Mouse (Mus musculus): ENCODE data around the gene Cyb5r4. TPM values are rescaled to one million over a fixed set of nuclear protein-coding genes. Genes with fewer than 3 reads are reported as not detected.

The Cyb5r4 gene
- polyA plus RNA-seq, 1 experiment from 2014 or later: 42.6 TPM

DNA sequence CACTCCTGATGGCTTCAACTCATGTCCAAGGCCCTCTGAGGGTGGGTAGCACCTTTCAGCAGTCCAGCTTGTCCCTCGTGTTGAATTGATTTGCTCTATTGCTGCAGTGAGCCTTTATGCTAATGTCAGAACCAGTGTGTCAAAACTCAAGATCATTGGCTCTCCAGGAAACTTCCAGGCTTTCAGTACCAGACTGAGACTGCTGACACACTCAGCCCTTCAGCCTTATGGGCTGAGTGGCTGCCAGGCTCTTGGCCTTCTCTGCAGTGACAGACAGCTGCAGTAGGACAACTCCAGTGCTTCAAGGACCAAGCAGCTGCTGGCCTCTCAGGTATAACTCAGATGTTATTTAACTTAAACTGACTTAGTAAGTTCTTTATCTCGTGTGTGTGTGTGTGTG is 57.7 kb downstream of the Cyb5r4 start:
- DNase-seq (ENCODE audit: low spot score) (no peak), ATAC-seq (no peak)
- Histone ChIP-seq H3K27ac (ENCODE audit: low read length) (no peak overlapping the region), H3K9ac (replicated peaks; ENCODE audit: low read depth) (no peak overlapping the region), H3K4me3 (ENCODE audit: low read depth, low read length) (no peak overlapping the region), H3K27me3 (replicated peaks; ENCODE audit: insufficient read depth, low read length) (no peaks in the 10 kb centered on the region), H3K4me1 (ENCODE audit: insufficient read depth, low read depth, low read length) (no peaks in the 10 kb centered on the region), H3K36me3 (ENCODE audit: insufficient read depth, low read length) (no peaks in the 10 kb centered on the region), H3K9me3 (ENCODE audit: low read length) (no peaks in the 10 kb centered on the region), H3K4me2 (replicated peaks; ENCODE audit: low read depth, low read length) (no peak overlapping the region)
- TF ChIP-seq EP300 (IDR thresholded peaks at IDR 0.05) (no peak), CTCF (IDR thresholded peaks at IDR 0.05) (no peak)
- WGBS: 64% methylated on average over 2 of the region's 2 CpGs

DNA sequence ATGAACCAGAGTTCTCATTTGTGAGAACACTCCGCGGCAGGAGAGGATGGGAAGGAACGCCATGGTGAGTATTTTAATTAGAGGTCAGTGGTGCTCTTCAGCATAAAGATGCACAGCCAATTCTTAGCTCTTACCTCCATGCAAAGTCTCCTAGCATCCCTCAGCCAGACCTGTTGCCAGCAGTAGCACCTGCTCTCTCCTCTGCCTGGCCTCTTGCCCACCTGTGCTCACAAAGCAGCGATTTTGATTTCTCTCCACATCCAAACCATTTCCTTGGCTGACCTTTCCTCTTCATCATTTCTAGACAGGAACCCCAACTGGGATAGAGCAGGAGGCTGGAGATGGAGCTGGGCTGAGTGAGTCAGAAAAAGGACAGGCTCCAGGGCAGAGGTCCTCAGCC is 65.2 kb downstream of the Cyb5r4 start:
- H3K4me1 ChIP-seq (ENCODE audit: insufficient read depth, low read depth, low read length): no peaks in the 10 kb centered on the region
- DNase-seq (ENCODE audit: low spot score) (no peak), ATAC-seq (no peak)
- WGBS: 74% methylated on average over 4 of the region's 4 CpGs
- H3K9me3 ChIP-seq (ENCODE audit: low read length): no peaks in the 10 kb centered on the region
- no peak overlapping the region for H3K4me2 ChIP-seq (replicated peaks; ENCODE audit: low read depth, low read length)
- no peaks in the 10 kb centered on the region for H3K36me3 ChIP-seq (ENCODE audit: insufficient read depth, low read length)
- H3K27me3 ChIP-seq (replicated peaks; ENCODE audit: insufficient read depth, low read length): no peaks in the 10 kb centered on the region
- TF ChIP-seq CTCF (IDR thresholded peaks at IDR 0.05): no peak
- no peak for TF ChIP-seq EP300 (IDR thresholded peaks at IDR 0.05)
- no peak overlapping the region for H3K9ac ChIP-seq (replicated peaks; ENCODE audit: low read depth)
- no peak overlapping the region for H3K27ac ChIP-seq (ENCODE audit: low read length)
- H3K4me3 ChIP-seq (ENCODE audit: low read depth, low read length): no peak overlapping the region

DNA sequence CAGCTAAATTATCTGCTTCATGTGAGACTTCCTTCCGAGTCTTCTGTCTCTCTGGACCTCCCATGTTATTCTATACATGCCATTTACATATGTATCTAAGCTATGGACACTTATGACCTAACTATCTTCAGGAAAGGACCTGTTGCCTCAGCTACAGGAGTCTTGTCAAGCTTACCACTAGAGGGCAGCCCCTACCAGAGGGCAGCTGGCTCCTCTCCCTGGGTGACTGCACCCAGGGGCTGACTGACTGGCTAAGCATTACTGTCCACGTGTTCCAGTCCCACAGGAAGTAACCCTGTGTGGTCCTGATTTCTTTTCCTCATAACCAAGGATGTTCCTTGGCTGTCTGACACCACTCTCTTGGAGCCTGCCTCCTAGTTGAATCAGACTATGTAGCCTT is 76.2 kb downstream of the Cyb5r4 start:
- 49% methylated on average over 2 of the region's 2 CpGs for WGBS
- no peaks in the 10 kb centered on the region for H3K27me3 ChIP-seq (replicated peaks; ENCODE audit: insufficient read depth, low read length)
- ATAC-seq: no peak
- H3K4me1 ChIP-seq (ENCODE audit: insufficient read depth, low read depth, low read length): no peaks in the 10 kb centered on the region
- no peak overlapping the region for H3K4me3 ChIP-seq (ENCODE audit: low read depth, low read length)
- peak; percentile 10 for DNase-seq (ENCODE audit: low spot score)
- no peak overlapping the region for H3K27ac ChIP-seq (ENCODE audit: low read length)
- peak; percentile 54 for TF ChIP-seq CTCF (IDR thresholded peaks at IDR 0.05)
- TF ChIP-seq EP300 (IDR thresholded peaks at IDR 0.05): no peak
- H3K9ac ChIP-seq (replicated peaks; ENCODE audit: low read depth): no peak overlapping the region
- no peaks in the 10 kb centered on the region for H3K9me3 ChIP-seq (ENCODE audit: low read length)
- H3K36me3 ChIP-seq (ENCODE audit: insufficient read depth, low read length): no peaks in the 10 kb centered on the region
- H3K4me2 ChIP-seq (replicated peaks; ENCODE audit: low read depth, low read length): no peak overlapping the region

DNA sequence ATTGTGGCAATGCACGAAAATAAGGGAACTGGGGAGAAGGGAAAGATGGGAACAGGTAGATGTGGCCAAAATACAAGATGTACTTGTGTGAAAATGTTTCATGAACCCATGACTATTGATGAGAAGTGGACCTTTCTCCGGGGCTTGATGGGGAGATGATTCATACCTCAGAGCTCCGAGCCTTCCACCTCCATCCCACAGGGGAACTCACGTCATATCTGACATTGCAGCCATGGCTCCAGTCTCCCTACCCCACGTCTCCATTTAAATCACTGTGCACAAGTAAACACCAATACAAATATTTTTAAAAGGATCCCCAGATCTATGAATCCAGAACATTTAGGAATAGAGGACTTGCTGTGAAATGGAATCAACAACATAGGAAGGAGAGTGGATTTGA is 93.2 kb downstream of the Cyb5r4 start:
- Histone ChIP-seq H3K4me2 (replicated peaks; ENCODE audit: low read depth, low read length) (no peak overlapping the region), H3K36me3 (ENCODE audit: insufficient read depth, low read length) (no peaks in the 10 kb centered on the region), H3K4me3 (ENCODE audit: low read depth, low read length) (no peak overlapping the region), H3K4me1 (ENCODE audit: insufficient read depth, low read depth, low read length) (no peaks in the 10 kb centered on the region), H3K9me3 (ENCODE audit: low read length) (no peaks in the 10 kb centered on the region), H3K27me3 (replicated peaks; ENCODE audit: insufficient read depth, low read length) (no peaks in the 10 kb centered on the region), H3K9ac (replicated peaks; ENCODE audit: low read depth) (no peak overlapping the region), H3K27ac (ENCODE audit: low read length) (no peak overlapping the region)
- ATAC-seq (no peak), DNase-seq (ENCODE audit: low spot score) (no peak)
- WGBS: 73% methylated on average over 5 of the region's 5 CpGs
- TF ChIP-seq EP300 (IDR thresholded peaks at IDR 0.05) (no peak), CTCF (IDR thresholded peaks at IDR 0.05) (no peak)

DNA sequence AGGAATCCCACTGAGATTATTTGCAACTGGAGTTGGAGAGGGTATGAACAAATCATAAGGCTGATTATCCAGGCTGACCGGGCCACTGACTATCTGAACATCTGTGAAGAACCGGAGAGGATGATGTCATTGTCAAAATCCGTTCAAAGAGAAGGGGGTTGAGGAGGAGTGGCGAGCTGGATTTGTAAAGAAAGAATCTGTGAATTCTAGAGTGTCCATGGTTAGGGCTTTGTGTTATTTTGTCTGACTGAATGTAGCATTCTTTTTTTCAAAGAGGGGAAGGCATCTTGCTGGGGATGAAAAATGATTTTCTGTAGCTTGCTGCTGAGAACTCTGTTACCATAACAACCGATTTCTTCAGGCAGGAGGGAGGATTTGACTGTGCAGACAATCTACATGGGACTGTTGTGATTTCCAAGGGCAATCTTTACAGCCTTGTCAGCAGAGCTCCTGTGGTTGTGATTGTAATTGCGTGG is 93.7 kb downstream of the Cyb5r4 start:
- DNase-seq (ENCODE audit: low spot score) (no peak), ATAC-seq (no peak)
- no peak overlapping the region for H3K27ac ChIP-seq (ENCODE audit: low read length)
- no peaks in the 10 kb centered on the region for H3K4me1 ChIP-seq (ENCODE audit: insufficient read depth, low read depth, low read length)
- TF ChIP-seq CTCF (IDR thresholded peaks at IDR 0.05): no peak
- no peak for TF ChIP-seq EP300 (IDR thresholded peaks at IDR 0.05)
- H3K9me3 ChIP-seq (ENCODE audit: low read length): no peaks in the 10 kb centered on the region
- no peak overlapping the region for H3K4me3 ChIP-seq (ENCODE audit: low read depth, low read length)
- H3K9ac ChIP-seq (replicated peaks; ENCODE audit: low read depth): no peak overlapping the region
- H3K4me2 ChIP-seq (replicated peaks; ENCODE audit: low read depth, low read length): no peak overlapping the region
- H3K27me3 ChIP-seq (replicated peaks; ENCODE audit: insufficient read depth, low read length): no peaks in the 10 kb centered on the region
- H3K36me3 ChIP-seq (ENCODE audit: insufficient read depth, low read length): no peaks in the 10 kb centered on the region
- 46% methylated on average over 6 of the region's 6 CpGs for WGBS

DNA sequence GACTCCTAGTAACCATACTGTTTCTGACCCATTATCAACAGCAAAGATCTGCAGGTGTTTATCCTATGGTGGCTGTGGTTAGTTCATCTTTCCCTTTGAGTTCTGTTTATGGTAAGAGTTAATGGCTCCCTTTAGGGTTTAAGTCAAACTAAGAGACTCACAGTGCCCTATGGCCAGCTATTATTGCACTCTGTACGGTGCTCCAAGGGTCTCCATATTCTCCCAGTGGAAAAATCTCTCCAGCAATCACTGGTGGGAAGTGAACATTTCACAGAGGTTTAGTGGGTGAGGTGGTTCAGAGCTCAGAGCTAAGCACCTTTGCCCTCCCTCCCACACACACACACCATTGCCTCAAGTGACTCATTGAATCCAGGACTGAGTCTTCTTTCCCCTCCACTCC is 94.2 kb downstream of the Cyb5r4 start:
- H3K4me1 ChIP-seq (ENCODE audit: insufficient read depth, low read depth, low read length): no peaks in the 10 kb centered on the region
- no peaks in the 10 kb centered on the region for H3K36me3 ChIP-seq (ENCODE audit: insufficient read depth, low read length)
- H3K9me3 ChIP-seq (ENCODE audit: low read length): no peaks in the 10 kb centered on the region
- TF ChIP-seq CTCF (IDR thresholded peaks at IDR 0.05) (no peak), EP300 (IDR thresholded peaks at IDR 0.05) (no peak)
- ATAC-seq: no peak
- H3K4me3 ChIP-seq (ENCODE audit: low read depth, low read length): no peak overlapping the region
- H3K9ac ChIP-seq (replicated peaks; ENCODE audit: low read depth): no peak overlapping the region
- no peak overlapping the region for H3K27ac ChIP-seq (ENCODE audit: low read length)
- no peaks in the 10 kb centered on the region for H3K27me3 ChIP-seq (replicated peaks; ENCODE audit: insufficient read depth, low read length)
- no peak for DNase-seq (ENCODE audit: low spot score)
- WGBS: 55% methylated on average over 1 of the region's 1 CpGs
- no peak overlapping the region for H3K4me2 ChIP-seq (replicated peaks; ENCODE audit: low read depth, low read length)

DNA sequence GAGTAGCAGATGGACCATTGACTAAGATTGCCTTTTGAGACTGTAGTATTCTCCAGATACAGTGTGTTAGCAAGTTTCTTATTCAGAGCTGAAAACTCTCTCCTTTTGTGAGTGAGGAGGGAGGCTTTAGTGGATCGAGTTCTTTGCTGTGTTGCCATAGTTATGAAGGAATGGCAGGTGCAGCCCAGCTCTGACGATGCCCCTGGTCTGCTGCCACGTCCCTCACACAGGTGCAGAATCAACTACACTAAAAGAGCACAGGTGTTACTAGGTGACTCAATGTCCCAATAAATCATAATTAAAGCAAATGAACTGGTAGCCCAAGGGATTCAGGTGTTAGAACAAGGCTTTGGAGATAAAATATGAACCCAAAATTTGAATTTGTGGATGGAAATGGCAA is 97.2 kb downstream of the Cyb5r4 start:
- Histone ChIP-seq H3K4me1 (ENCODE audit: insufficient read depth, low read depth, low read length) (no peaks in the 10 kb centered on the region), H3K27ac (ENCODE audit: low read length) (no peak overlapping the region), H3K9ac (replicated peaks; ENCODE audit: low read depth) (no peak overlapping the region), H3K4me2 (replicated peaks; ENCODE audit: low read depth, low read length) (no peak overlapping the region), H3K9me3 (ENCODE audit: low read length) (no peaks in the 10 kb centered on the region), H3K27me3 (replicated peaks; ENCODE audit: insufficient read depth, low read length) (no peaks in the 10 kb centered on the region), H3K36me3 (ENCODE audit: insufficient read depth, low read length) (no peaks in the 10 kb centered on the region), H3K4me3 (ENCODE audit: low read depth, low read length) (no peak overlapping the region)
- ATAC-seq: no peak
- TF ChIP-seq CTCF (IDR thresholded peaks at IDR 0.05) (no peak), EP300 (IDR thresholded peaks at IDR 0.05) (no peak)
- DNase-seq (ENCODE audit: low spot score): no peak
- WGBS: 63% methylated on average over 3 of the region's 3 CpGs

All from lung, postnatal 0 days (tissue).